Mouse (Mus musculus): ENCODE data around the gene Lpgat1.

Lpgat1 gene

DNA sequence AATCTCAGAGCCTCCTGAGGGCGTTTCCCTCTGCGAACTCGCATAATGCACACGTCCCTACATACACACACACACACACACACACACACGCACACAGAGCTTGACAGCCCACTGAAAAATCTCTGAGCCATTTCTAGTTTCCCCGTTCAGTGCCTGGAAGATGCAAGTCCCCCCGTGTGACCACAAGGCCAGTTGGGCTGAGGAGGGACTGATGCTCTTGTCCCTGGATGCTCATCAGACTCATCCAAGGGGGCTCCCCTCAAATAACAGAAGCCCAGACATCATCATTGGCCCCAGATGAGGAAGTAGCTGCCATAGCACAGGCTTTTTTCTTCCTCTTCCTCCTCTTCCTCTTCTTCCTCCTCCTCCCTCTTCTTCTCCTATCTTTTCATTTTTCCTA is 90.3 kb downstream of the Lpgat1 start:
- no peak for DNase-seq

DNA sequence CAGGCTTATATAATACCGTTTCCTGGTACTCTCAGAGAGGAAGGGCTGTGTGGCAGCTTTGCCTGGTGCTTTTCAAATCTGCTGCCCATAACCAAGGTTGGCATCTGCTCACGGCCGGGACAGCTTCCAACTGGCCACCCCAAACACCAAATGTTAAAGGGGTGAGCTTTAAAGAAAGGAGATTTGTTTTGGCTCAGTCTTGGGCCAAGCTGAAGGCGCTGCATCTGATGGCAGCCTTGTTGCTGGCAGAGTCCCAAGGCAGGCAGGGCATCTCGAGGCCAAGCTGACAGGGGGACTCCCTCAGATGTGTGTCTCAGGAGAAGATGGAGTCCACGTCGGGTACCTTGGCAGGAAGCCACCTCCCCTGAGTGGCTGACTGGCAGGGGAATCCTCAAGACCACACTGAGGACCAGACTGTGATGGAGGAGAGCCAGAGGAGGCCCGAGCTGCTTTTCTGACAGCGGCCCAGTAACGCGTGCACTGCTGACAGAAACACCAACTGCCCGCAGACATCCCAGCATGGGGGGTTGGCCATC is 91.1 kb downstream of the Lpgat1 start:
- peak; percentile 95 for DNase-seq

DNA sequence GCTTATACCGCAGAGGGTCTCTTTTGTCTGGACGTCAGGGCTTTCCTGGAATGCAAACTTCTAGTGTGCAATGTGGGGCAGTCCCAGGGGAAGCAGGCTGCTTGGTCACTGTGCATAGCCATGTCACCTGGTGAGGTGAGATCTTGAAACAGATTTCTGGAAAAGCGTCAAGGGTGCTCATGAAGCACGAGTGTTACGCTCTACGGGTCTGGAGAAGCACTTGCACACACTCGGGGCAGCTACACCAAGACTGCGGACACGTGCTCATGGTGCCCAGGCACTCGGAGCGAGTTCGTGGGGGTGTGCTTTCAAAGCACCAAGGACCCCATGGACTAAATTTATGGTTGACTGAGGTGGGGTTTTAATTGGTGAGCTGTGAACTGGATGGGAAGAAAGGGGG is 94.1 kb downstream of the Lpgat1 start:
- no peak for DNase-seq

DNA sequence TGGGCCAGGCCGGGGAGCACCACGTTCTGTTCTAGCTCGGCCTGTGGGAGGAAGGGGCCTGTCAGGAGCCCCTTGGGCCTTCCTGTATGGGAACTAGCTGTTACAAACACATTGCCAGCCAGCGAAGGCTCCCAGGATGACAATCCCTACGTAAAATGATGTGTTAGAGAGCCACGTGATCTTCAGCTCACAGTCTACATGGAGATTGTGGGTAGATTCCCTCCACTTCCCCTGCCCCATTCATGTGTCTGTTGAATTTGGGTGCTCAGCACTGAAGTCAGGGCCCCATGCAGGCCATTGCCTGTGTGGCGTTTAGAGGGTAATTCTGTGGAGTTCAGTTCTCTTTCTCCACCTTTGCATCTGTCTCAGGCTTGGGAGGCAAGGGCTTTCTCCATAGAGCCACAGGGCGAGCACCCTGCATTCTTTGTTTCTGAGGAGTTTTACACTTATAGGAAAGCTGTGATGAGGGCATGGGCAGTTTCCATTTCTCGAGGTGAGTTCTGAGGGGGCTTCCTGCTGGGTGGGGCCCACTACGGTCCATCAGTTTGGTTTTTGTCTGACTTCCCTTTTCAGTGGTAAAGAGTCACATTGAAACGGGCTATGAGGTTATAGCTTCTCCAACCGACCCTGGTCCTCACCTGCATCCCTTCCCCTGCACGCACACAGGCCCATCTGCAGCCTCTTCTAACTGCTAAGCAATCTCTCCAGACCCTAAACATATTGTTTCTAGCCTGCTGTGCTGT is 95.5 kb downstream of the Lpgat1 start:
- no peak for DNase-seq

DNA sequence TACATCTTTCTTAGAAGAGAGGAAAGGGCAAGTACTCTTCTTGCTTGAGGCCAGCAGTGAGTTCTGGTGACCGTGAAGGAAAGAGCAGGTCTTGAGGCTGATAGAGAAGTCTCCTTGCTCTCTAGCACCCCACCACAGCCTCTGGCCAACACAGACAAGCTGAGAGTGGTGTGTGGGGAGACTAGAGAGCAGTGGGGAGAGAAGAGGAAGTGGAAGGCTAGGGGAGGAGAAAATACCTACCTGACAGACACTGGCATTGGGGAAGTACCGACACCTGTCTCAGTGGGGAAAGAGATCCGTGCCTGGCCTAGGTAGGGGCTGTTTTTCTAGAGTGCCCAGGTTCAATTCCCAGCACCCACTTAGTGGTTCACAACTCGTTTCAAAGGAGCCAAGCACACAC is 96.6 kb downstream of the Lpgat1 start:
- DNase-seq: no peak

DNA sequence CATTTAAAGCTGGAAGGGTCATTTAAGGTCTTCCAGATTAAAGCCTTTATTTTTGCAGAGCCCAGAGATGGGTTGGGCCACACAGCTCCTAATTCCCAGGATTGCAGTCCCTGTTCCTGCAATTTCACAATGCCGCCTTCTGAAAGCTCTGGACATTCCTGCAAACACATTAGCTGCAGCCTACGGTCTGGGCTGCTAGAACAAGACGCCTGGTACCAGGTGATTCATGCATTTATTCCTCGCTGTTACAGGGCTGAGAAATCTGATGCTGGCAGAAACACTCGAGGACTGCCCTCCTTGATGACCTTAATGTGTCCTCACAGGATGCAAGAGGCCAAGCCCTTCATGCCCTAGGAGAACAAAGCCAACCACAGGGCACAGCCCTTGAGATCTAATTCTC is 97.3 kb downstream of the Lpgat1 start:
- no peak for DNase-seq

- DNase-seq: no peak
These were observed 99.0 kb downstream of the Lpgat1 start for GRCm38 (mm10) chr1:191816596-191816995.

GRCm38 (mm10) chr1:191817418-191818144 is 99.9 kb downstream of the Lpgat1 start:
- DNase-seq: peak; percentile 87

GRCm38 (mm10) chr1:191818145-191818631 is 100.6 kb downstream of the Lpgat1 start:
- no peak for DNase-seq

DNA sequence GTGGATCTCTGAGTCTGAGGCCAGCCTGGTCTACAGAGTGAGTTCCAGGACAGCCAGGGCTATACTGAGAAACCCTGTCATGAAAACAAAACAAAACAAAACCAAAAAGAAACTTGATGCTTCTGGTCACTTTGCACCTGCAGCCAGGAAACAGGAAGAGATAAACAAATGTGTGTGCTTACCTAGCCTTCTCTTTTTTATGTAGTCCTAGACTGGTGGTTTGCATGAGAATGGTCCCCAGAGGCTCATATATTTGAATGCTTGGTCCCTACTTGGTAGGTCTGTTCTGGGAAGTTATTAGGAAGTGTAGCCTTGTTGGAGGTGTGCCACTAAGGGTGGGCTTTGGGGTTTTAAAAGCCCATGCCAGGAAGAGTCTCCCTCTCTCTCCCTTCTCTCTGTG is 101.4 kb downstream of the Lpgat1 start:
- DNase-seq: no peak

DNA sequence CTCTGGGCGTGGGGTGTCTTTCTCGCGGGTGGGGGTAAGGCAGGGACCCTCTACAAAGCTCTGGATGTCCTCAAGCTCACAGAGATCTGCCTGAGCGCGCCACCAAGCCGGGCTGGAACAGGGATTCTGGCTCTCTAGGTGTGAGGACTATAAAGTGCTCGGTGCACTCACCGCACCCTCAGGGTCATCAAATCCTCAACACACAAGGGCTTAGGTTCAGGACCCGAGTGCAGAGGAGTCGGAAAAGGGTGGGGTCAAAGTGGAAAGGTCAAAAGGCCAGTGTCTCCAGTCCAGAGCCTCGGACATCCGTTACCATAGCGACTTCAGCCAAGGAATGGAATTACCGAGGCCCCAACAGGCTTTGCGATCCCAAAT is 103.3 kb downstream of the Lpgat1 start:
- no peak for DNase-seq

- DNase-seq: peak; percentile 93
These were observed 103.9 kb downstream of the Lpgat1 start, which contains the start of gene Nek2 for GRCm38 (mm10) chr1:191821326-191822091. Gene Nek2 (plus strand): TSS chr1:191821444.

GRCm38 (mm10) chr1:191829124-191829523 is 111.5 kb downstream of the Lpgat1 start:
- no peak for DNase-seq

GRCm38 (mm10) chr1:191833396-191833795 is 115.8 kb downstream of the Lpgat1 start:
- no peak for DNase-seq

Measured in cerebellum, adult 9-11 months (tissue).